Mouse (Mus musculus) T-helper 1 cell (primary cell): Measurements from ENCODE around the gene Syt8.

ENCODE experiments used
- in situ Hi-C: fragments of 300-600 bp; cut with MboI, MseI; formaldehyde crosslinking; loops from one replicate; pipeline ENCODE4 v1.15.1; 2025; ENCODE audit warnings: high pct_unique_total_duplicates

The Syt8 gene

DNA sequence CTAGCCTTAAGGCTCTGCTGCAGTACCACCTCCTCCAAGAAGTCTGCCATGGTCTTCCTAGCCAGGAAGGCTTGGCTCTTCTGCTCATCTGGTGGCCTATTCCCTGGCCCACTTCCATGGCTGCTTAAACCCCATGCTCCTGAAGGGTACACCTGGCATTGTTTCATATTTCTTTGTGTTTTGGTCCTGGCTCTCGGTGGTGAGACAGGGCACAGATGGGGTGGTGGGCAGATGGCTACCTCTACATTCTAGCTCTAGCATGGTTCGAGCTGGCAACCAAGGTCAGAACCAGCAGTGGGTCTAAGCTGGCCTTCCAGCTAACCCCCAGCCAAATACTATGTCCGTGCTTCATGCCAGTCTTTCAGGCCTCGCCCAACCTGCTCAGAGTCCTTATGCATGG lies 38.3 kb downstream of the Syt8 start:
- in situ Hi-C loops = no loop called here

DNA sequence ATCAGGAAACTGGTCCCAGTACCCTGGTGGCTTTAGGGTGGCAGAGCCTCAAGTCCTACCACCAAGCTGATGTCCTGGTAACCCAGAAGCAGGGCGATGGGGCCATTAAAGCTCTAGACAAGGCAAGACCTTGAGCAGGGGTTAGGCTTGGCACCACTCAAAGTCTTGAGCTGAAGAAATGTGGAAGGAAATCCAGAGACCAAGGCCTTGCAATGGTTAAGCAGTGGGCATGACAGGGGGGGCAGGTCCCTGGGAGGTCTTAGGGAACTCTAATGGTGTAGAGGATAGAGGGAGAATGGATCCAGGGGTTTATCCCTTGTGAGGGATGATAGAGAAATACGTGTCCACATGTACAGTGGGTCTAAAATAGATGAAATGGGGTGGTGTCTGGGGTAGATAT lies 38.8 kb downstream of the Syt8 start:
- in situ Hi-C loops = no loop called here

- in situ Hi-C loops = no loop called here
Measured at GRCm38 (mm10) chr7:142474799-142475198, 40.1 kb downstream of the Syt8 start.

GRCm38 (mm10) chr7:142475641-142476040 lies 41.0 kb downstream of the Syt8 start:
- in situ Hi-C loops = no loop called here

GRCm38 (mm10) chr7:142476271-142476670 lies 41.6 kb downstream of the Syt8 start:
- in situ Hi-C loops = no loop called here

GRCm38 (mm10) chr7:142476795-142477452 lies 42.3 kb downstream of the Syt8 start:
- in situ Hi-C loops = no loop called here

DNA sequence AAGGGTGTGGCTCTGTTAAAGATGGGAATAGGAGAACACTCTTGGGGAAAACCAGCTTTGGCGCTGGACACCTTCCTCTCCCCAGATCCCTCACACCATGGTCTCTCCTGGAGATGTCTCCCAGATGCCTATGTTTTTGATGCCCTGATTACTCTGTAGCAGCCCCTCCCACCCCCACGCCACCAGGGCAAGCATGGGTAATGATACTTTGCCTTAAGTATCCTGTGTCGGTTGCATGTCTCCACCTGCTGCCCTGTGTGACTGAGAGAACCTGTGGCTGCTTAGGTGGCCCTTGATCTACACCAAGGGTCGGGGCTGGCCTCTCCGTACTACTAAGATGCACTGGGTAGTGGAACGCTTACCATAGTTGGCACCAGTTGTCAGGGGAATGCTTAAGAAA lies 43.4 kb downstream of the Syt8 start:
- in situ Hi-C loops = no loop called here

DNA sequence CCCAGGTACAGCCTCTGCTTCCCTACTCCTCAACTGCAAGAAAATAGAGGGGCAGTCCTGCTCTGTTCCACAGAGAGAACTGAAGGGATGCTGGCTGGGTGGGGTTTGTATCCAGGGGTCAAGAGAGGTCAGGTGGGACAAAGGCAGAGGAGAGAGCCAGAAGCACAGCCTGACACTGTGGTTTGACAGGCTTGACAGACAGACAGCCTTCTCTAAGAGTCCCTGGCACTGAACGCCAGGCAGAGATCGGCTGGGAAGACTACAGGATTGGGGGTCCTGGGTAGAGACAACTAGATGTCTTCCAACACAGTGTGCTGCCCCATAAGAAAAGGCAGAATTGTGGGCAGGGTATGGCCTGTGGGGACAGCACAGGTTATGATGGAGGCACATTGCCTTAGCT lies 43.9 kb downstream of the Syt8 start:
- in situ Hi-C loops = no loop called here

- in situ Hi-C loops = no loop called here
Measured at GRCm38 (mm10) chr7:142479307-142479706, 44.7 kb downstream of the Syt8 start.

- in situ Hi-C loops = no loop called here
Measured at GRCm38 (mm10) chr7:142479886-142480285, 45.2 kb downstream of the Syt8 start.

GRCm38 (mm10) chr7:142480661-142481060 lies 46.0 kb downstream of the Syt8 start:
- in situ Hi-C loops = no loop called here

DNA sequence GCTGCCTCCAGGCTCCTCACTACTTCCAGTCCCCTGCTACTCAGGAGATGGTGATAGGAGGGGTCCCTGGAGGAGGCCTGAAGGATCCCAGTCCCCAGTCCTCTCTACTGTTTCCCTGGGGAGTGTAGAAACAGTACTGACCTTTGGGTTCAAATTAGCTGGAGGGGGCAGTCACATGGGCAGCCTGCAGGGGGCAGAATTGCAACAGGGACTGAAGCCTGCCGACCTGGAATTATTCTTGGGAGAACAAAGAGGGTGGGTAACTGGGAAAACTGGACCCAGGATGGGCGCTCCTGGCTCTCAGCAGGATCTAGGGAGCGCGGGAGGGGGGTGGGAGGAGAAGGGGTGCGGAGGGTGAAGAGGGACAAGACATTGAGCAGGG lies 46.5 kb downstream of the Syt8 start:
- in situ Hi-C loops = no loop called here

DNA sequence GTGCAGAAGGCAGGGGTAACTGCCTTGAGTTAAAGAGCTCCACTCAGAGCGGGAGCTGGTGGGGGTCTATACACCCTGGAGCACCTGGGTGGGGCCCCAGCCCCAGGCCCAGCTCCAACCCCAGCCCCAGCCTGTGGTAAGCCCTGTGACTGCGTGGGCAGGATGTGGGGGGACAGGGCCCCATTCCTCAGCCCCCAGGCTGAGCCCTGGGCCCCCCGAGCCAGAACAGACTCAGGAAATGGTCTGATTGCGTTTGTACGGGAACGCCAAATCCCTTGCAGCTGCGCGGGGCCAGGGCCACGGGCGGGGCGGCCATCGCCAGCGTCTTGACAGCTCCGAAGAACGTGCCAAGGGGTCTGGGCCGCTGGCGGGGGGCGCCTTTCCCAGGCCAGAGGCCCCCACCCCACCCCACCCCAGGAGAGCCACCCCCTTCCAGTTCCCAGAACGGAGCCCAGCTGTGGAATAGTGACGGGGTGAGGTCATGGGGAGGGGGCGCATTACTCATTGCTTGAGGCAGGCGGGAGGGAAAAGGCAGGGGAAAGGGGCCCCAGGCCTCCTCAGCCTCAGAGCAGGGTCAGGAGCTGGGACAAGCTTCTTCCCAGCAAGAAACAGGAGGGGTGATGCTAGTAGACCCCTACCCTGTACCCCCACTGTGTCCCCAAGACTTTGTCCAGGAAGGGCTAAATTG lies 47.1 kb downstream of the Syt8 start:
- in situ Hi-C loops = no loop called here

DNA sequence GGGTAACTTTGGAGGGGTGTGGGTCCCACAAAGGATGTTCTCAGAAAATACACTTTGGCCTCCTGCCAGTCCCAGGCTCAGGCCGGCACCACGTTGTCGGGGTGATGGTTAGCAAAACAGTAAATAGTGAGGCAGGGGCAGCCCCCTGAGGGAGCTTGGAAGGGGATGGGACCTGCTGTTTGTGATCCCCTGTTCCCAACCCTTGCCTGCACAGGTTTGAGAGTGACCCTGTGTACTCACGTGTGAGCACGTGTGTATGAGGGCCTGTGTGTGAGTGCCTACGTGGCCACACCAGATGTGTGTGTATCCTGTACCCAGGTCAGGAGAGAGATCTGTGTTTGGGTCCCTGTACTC lies 47.6 kb downstream of the Syt8 start:
- in situ Hi-C loops = no loop called here

DNA sequence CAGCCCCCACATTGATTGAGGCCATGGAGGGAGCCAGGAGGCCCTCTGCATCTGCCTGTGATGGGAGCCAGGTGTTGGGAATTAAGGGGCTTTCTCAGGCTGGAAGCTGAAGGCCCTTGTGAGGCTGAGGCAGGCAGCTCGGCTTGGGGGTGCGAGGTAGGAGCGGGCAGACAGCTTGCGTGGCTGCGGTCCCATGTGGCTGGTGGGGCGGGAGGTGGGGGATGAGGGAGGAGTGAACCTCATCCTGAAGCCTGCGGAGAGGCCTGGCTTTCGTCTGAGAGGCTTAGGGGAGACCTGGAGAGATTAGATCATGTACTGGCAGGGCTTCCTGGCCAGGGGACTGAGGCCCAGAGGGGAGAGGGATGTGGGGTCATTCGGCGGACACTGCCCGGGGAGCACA lies 48.5 kb downstream of the Syt8 start:
- in situ Hi-C loops = no loop called here

- in situ Hi-C loops = no loop called here
Measured at GRCm38 (mm10) chr7:142484780-142485179, 50.1 kb downstream of the Syt8 start.

DNA sequence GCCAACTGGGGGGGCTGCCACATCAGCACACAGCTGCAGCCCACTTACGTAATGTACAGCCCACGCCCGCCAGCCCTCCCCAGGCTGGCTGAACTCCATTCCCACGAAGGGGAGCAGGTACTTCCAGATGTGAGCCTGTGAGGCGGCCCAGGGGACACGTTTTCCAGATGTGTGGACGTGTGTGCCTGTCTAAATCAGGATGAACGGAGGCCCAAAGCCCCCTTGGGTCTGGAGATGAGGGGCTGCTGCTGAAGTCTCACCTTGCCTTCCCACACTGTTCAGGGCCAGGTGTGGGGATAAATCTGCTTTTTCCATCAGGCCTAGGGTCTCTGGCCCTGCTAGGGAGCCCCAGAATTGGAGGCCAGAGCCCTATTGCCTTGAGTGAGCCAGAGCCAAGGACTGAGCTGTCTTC lies 52.1 kb downstream of the Syt8 start:
- in situ Hi-C loops = no loop called here

- in situ Hi-C loops = no loop called here
Measured at GRCm38 (mm10) chr7:142487341-142487859, 52.8 kb downstream of the Syt8 start.

DNA sequence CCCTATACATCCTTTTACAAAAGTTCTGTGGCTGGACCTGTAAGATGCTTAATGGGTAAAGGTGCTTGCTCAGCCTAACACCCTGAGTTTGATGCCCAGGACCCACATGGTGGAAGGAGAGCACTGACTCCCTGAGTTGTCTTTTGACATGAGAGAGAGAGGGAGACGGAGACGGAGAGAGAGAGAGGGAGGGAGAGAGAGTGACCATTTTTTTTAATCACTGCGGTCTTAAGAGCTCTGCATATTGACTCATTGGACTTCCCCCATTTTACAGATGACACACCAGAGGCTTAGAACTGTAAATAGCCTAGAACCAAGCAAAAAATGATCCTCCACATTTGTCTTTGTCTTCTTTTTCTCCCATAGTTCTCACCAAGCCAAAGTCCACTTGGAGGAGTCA lies 53.4 kb downstream of the Syt8 start:
- in situ Hi-C loops = no loop called here
